ENCODE assay signal across 13 mouse cellular contexts in the genomic region with DNA sequence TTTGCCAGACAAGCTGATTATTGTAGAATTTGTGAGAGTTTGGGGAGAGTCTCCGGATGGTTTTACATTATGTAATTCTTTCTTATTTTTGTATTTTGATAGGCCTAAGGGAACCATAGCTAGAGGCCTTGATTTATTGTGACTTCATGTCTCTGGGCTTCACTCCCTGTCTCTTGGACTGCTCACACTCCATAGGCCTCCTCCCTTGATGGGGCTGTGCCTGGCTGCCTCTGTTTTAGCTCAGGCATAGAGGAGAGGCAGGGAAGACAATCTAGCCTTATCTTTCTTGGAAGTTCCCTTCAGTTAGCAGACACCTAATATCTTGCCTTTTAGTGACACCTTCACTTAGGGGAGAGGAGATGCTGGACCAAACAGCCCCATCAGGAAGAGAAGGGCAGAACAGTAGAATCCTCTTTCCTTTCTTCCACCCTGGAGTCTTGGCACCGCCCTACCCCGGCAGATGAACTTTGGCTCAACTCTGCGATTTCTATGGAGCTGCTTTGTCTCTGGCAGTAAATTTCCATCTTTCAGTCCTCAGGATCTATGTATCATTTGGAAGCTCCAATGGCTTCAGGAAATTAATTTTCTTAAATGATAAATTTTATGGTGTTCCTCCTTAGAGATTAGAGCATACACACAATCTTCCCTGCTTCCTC. TPM values are rescaled to one million over a fixed set of nuclear protein-coding genes. Genes with fewer than 3 reads are reported as not detected.
DNase-seq lines count a peak whose midpoint lies in the region; ATAC-seq lines count a peak whose summit lies in the region.
"Had no signal": no experiment of that assay in that cellular context is flagged by ENCODE, and none has a peak within 500 bp of the region (broad histone marks: within the 10 kb centered on the region; RNA-seq: fewer than 3 reads in every experiment).

No protein-coding gene starts in this region.

- no peaks in the 10 kb centered on the region for H3K27me3 ChIP-seq in heart, embryonic 12.5 days (replicated peaks)
- H3K27me3 ChIP-seq in kidney, embryonic 14.5 days (ENCODE audit: control insufficient read depth, insufficient read depth, low read length) = no peaks in the 10 kb centered on the region
- H3K27me3 ChIP-seq in hindbrain, embryonic 11.5 days (ENCODE audit: control insufficient read depth, insufficient read depth, low read length) = no peaks in the 10 kb centered on the region
- H3K27me3 ChIP-seq in hindbrain, embryonic 10.5 days (ENCODE audit: insufficient read depth, poor library complexity, severe bottlenecking) = no peaks in the 10 kb centered on the region
- H3K27me3 ChIP-seq: CH12.LX; midbrain, embryonic 12.5 days had no signal

- H3K4me2 ChIP-seq in heart, embryonic 12.5 days = no peak overlapping the region
- no peak overlapping the region for H3K4me2 ChIP-seq in kidney, embryonic 14.5 days (replicated peaks; ENCODE audit: low read depth, low read length)
- no peak overlapping the region for H3K4me2 ChIP-seq in hindbrain, embryonic 11.5 days (replicated peaks; ENCODE audit: low read depth, low read length)
- H3K4me2 ChIP-seq: midbrain, embryonic 12.5 days had no signal

- 70% methylated on average over 4 of the region's 4 CpGs for WGBS in heart, embryonic 12.5 days
- WGBS in kidney, embryonic 14.5 days = 51% methylated on average over 4 of the region's 4 CpGs
- WGBS in hindbrain, embryonic 11.5 days = 87% methylated on average over 4 of the region's 4 CpGs
- 89% methylated on average over 4 of the region's 4 CpGs for WGBS in hindbrain, embryonic 10.5 days

- H3K4me1 ChIP-seq in heart, embryonic 12.5 days (replicated peaks) = no peaks in the 10 kb centered on the region
- no peaks in the 10 kb centered on the region for H3K4me1 ChIP-seq in kidney, embryonic 14.5 days (ENCODE audit: control insufficient read depth, insufficient read depth, low read length)
- no peaks in the 10 kb centered on the region for H3K4me1 ChIP-seq in hindbrain, embryonic 11.5 days (replicated peaks; ENCODE audit: control insufficient read depth, insufficient read depth, low read length)
- H3K4me1 ChIP-seq in hindbrain, embryonic 10.5 days (replicated peaks) = no peaks in the 10 kb centered on the region
- H3K4me1 ChIP-seq: midbrain, embryonic 12.5 days had no signal

- no peak overlapping the region for H3K9ac ChIP-seq in heart, embryonic 12.5 days
- H3K9ac ChIP-seq in kidney, embryonic 14.5 days (ENCODE audit: low read depth, low read length) = no peak overlapping the region
- H3K9ac ChIP-seq in hindbrain, embryonic 11.5 days (ENCODE audit: low read depth, low read length) = no peak overlapping the region
- H3K9ac ChIP-seq: forebrain, postnatal 0 days; midbrain, embryonic 12.5 days had no signal

- peak; percentile 44 to 54 for DNase-seq in heart, adult 18-20 months
- peak; percentile 40 for DNase-seq in gastrocnemius, postnatal 14 days
- peak; percentile 38 for DNase-seq in lung, postnatal 36 days
- no peak for DNase-seq in hindbrain, embryonic 11.5 days (ENCODE audit: low spot score)
- no peak for DNase-seq in hindbrain, embryonic 10.5 days (ENCODE audit: low spot score)
- DNase-seq in left cerebral cortex, adult 11 months (ENCODE audit: low spot score) = no peak
- DNase-seq: forebrain, postnatal 0 days had no signal

- no peaks in the 10 kb centered on the region for H3K36me3 ChIP-seq in heart, embryonic 12.5 days
- no peaks in the 10 kb centered on the region for H3K36me3 ChIP-seq in kidney, embryonic 14.5 days (ENCODE audit: control insufficient read depth, insufficient read depth, low read length)
- no peaks in the 10 kb centered on the region for H3K36me3 ChIP-seq in hindbrain, embryonic 11.5 days (ENCODE audit: control insufficient read depth, insufficient read depth, low read length)
- no peaks in the 10 kb centered on the region for H3K36me3 ChIP-seq in hindbrain, embryonic 10.5 days
- H3K36me3 ChIP-seq: midbrain, embryonic 12.5 days had no signal

- H3K4me3 ChIP-seq in heart, embryonic 12.5 days = no peak overlapping the region
- no peak overlapping the region for H3K4me3 ChIP-seq in kidney, embryonic 14.5 days (ENCODE audit: low read length)
- H3K4me3 ChIP-seq in hindbrain, embryonic 11.5 days (ENCODE audit: low read depth, low read length) = no peak overlapping the region
- H3K4me3 ChIP-seq in hindbrain, embryonic 10.5 days = no peak overlapping the region
- H3K4me3 ChIP-seq: midbrain, embryonic 12.5 days had no signal

- H3K9me3 ChIP-seq in heart, embryonic 12.5 days (replicated peaks) = no peaks in the 10 kb centered on the region
- H3K9me3 ChIP-seq in kidney, embryonic 14.5 days (ENCODE audit: control insufficient read depth, low read length) = no peaks in the 10 kb centered on the region
- H3K9me3 ChIP-seq in hindbrain, embryonic 11.5 days (ENCODE audit: control insufficient read depth, low read length) = no peaks in the 10 kb centered on the region
- H3K9me3 ChIP-seq in hindbrain, embryonic 10.5 days = no peaks in the 10 kb centered on the region
- H3K9me3 ChIP-seq: midbrain, embryonic 12.5 days had no signal

- ATAC-seq in heart, embryonic 12.5 days (ENCODE audit: insufficient number of reproducible peaks, low FRiP score) = no peak
- peak; percentile 89 for ATAC-seq in kidney, embryonic 14.5 days (ENCODE audit: low FRiP score, low TSS enrichment)
- ATAC-seq in hindbrain, embryonic 11.5 days (ENCODE audit: low FRiP score) = no peak
- ATAC-seq: forebrain, postnatal 0 days had no signal

- intact Hi-C loops in gastrocnemius, postnatal 14 days (cut with DNase I; ENCODE audit: low total_unique reads) = no loop called here

- no peak overlapping the region for H3K27ac ChIP-seq in heart, embryonic 12.5 days (ENCODE audit: poor library complexity, severe bottlenecking)
- peak overlapping the region; percentile 44; the same call in 1 of the 2 replicates for H3K27ac ChIP-seq in kidney, embryonic 14.5 days (ENCODE audit: low read depth, low read length)
- H3K27ac ChIP-seq in hindbrain, embryonic 11.5 days (ENCODE audit: low read depth, low read length) = no peak overlapping the region
- no peak overlapping the region for H3K27ac ChIP-seq in hindbrain, embryonic 10.5 days
- H3K27ac ChIP-seq: midbrain, embryonic 12.5 days had no signal

RNA-seq across cellular contexts. Expression of a gene that starts 1.5 kb away (rescaled TPM):
- 1 to 10 TPM in 1 of 2 experiments, not detected in 1; 1.3 TPM for total RNA-seq in heart, adult 18-20 months (2021)
- polyA plus RNA-seq in heart, embryonic 12.5 days (2016; fragmentation: Nextera tagmentation; extraction: Ambion mirVana) = not detected in 2 replicates
- total RNA-seq in gastrocnemius, postnatal 14 days (2021) = not detected
- 0.12 and 0.44 TPM in 2 replicates for polyA plus RNA-seq in kidney, embryonic 14.5 days (2014; fragmentation: Nextera tagmentation; extraction: Ambion mirVana)
- not detected in 2 replicates for polyA plus RNA-seq in hindbrain, embryonic 11.5 days (2014; fragmentation: Nextera tagmentation; extraction: Ambion mirVana)
- not detected in 2 replicates for polyA plus RNA-seq in hindbrain, embryonic 10.5 days (2016; fragmentation: Nextera tagmentation; extraction: Ambion mirVana)
- total RNA-seq: CH12.LX; common myeloid progenitor, adult 5-6 weeks; forebrain, postnatal 0 days; layer of hippocampus, adult 8-10 months had no signal
- polyA plus RNA-seq: forebrain, postnatal 0 days; midbrain, embryonic 12.5 days had no signal

RNA-seq across cellular contexts. Expression of a gene that starts 40.3 kb away (rescaled TPM):
- total RNA-seq in heart, adult 18-20 months (2021) = 10 to 100 TPM; 41.6 to 51.5 TPM
- 1.4 and 1.6 TPM in 2 replicates for polyA plus RNA-seq in heart, embryonic 12.5 days (2016; fragmentation: Nextera tagmentation; extraction: Ambion mirVana)
- 1 to 10 TPM; 3.9 to 7.8 TPM for total RNA-seq in gastrocnemius, postnatal 14 days (2021)
- 0.99 and 1.2 TPM in 2 replicates for polyA plus RNA-seq in kidney, embryonic 14.5 days (2014; fragmentation: Nextera tagmentation; extraction: Ambion mirVana)
- polyA plus RNA-seq in hindbrain, embryonic 11.5 days (2014; fragmentation: Nextera tagmentation; extraction: Ambion mirVana) = 0.11 and 0.17 TPM in 2 replicates
- polyA plus RNA-seq in hindbrain, embryonic 10.5 days (2016; fragmentation: Nextera tagmentation; extraction: Ambion mirVana) = not detected in 2 replicates
- total RNA-seq: CH12.LX; common myeloid progenitor, adult 5-6 weeks had no signal

RNA-seq across cellular contexts. Expression of a gene that starts 45.5 kb away (rescaled TPM):
- 1 to 10 TPM in 1 of 2 experiments, not detected in 1; 1.8 TPM for total RNA-seq in heart, adult 18-20 months (2021)
- polyA plus RNA-seq in heart, embryonic 12.5 days (2016; fragmentation: Nextera tagmentation; extraction: Ambion mirVana) = not detected in 2 replicates
- total RNA-seq in gastrocnemius, postnatal 14 days (2021) = not detected
- polyA plus RNA-seq in kidney, embryonic 14.5 days (2014; fragmentation: Nextera tagmentation; extraction: Ambion mirVana) = not detected in 2 replicates
- polyA plus RNA-seq in hindbrain, embryonic 11.5 days (2014; fragmentation: Nextera tagmentation; extraction: Ambion mirVana) = not detected in 2 replicates
- not detected in 2 replicates for polyA plus RNA-seq in hindbrain, embryonic 10.5 days (2016; fragmentation: Nextera tagmentation; extraction: Ambion mirVana)
- total RNA-seq: CH12.LX; common myeloid progenitor, adult 5-6 weeks; forebrain, postnatal 0 days; layer of hippocampus, adult 8-10 months had no signal
- polyA plus RNA-seq: forebrain, postnatal 0 days; midbrain, embryonic 12.5 days had no signal

Comparison
In these comparisons a context has a peak if more than half of its experiments do, and no peak if none do; other contexts are left out.
1. DNase-seq: peak in heart, adult 18-20 months (2 of 2), gastrocnemius, postnatal 14 days (single experiment) and lung, postnatal 36 days (single experiment); none in hindbrain, embryonic 11.5 days (single experiment), hindbrain, embryonic 10.5 days (single experiment) and left cerebral cortex, adult 11 months (single experiment).